Mouse (Mus musculus): ENCODE results near the gene Lrrc38.
A peak's percentile ranks its signal among the peaks of the same experiment; 100 is the strongest.

Gene Lrrc38

GRCm38 (mm10) chr4:143349484-143349906, at the start of gene Lrrc38:
Gene Lrrc38 (plus strand): TSS chr4:143349757.
- TF ChIP-seq NANOG (IDR thresholded peaks at IDR 0.05; ENCODE audit: borderline replicate concordance, low read length) (no peak), POU5F1 (IDR thresholded peaks at IDR 0.05; ENCODE audit: borderline replicate concordance, low read length) (no peak), CTCF (conservative IDR thresholded peaks at IDR 0.05; ENCODE audit: low read length) (no peak)
- H3K4me1 ChIP-seq (replicated peaks; ENCODE audit: low read depth, low read length): peaks cover 44% of the 10 kb centered on the region
- H3K36me3 ChIP-seq (ENCODE audit: insufficient read depth, low read length): no peaks in the 10 kb centered on the region
- peak within 1 kb of the TSS; percentile 81 for H3K4me3 ChIP-seq (replicated peaks; ENCODE audit: low read length)
- H3K27me3 ChIP-seq (ENCODE audit: insufficient read depth, low read length): peaks cover 56% of the 10 kb centered on the region
- H3K9me3 ChIP-seq (ENCODE audit: low read length): no peaks in the 10 kb centered on the region

GRCm38 (mm10) chr4:143300113-143300688, 49.4 kb upstream of the Lrrc38 start:
- H3K9me3 ChIP-seq (ENCODE audit: low read length): no peaks in the 10 kb centered on the region
- peaks cover 3% of the 10 kb centered on the region; the same call in 1 of the 2 replicates for H3K36me3 ChIP-seq (ENCODE audit: insufficient read depth, low read length)
- peak overlapping the region; percentile 75 for H3K4me3 ChIP-seq (replicated peaks; ENCODE audit: low read length)
- peaks cover 14% of the 10 kb centered on the region; the same call in 1 of the 2 replicates for H3K27me3 ChIP-seq (ENCODE audit: insufficient read depth, low read length)
- H3K4me1 ChIP-seq (replicated peaks; ENCODE audit: low read depth, low read length): peaks cover 88% of the 10 kb centered on the region
- no peak for TF ChIP-seq CTCF (conservative IDR thresholded peaks at IDR 0.05; ENCODE audit: low read length)
- no peak for TF ChIP-seq POU5F1 (IDR thresholded peaks at IDR 0.05; ENCODE audit: borderline replicate concordance, low read length)
- TF ChIP-seq NANOG (IDR thresholded peaks at IDR 0.05; ENCODE audit: borderline replicate concordance, low read length): no peak

GRCm38 (mm10) chr4:143301042-143301441, 48.5 kb upstream of the Lrrc38 start:
- no peak for TF ChIP-seq NANOG (IDR thresholded peaks at IDR 0.05; ENCODE audit: borderline replicate concordance, low read length)
- no peak for TF ChIP-seq CTCF (conservative IDR thresholded peaks at IDR 0.05; ENCODE audit: low read length)
- TF ChIP-seq POU5F1 (IDR thresholded peaks at IDR 0.05; ENCODE audit: borderline replicate concordance, low read length): no peak
- peaks cover 88% of the 10 kb centered on the region for H3K4me1 ChIP-seq (replicated peaks; ENCODE audit: low read depth, low read length)
- H3K4me3 ChIP-seq (replicated peaks; ENCODE audit: low read length): peak overlapping the region; percentile 75
- peaks cover 3% of the 10 kb centered on the region; the same call in 1 of the 2 replicates for H3K36me3 ChIP-seq (ENCODE audit: insufficient read depth, low read length)
- peaks cover 14% of the 10 kb centered on the region; the same call in 1 of the 2 replicates for H3K27me3 ChIP-seq (ENCODE audit: insufficient read depth, low read length)
- no peaks in the 10 kb centered on the region for H3K9me3 ChIP-seq (ENCODE audit: low read length)

GRCm38 (mm10) chr4:143301875-143302274, 47.7 kb upstream of the Lrrc38 start:
- Histone ChIP-seq H3K4me1 (replicated peaks; ENCODE audit: low read depth, low read length) (peaks cover 91% of the 10 kb centered on the region), H3K4me3 (replicated peaks; ENCODE audit: low read length) (peak overlapping the region; percentile 75), H3K36me3 (ENCODE audit: insufficient read depth, low read length) (peaks cover 3% of the 10 kb centered on the region; the same call in 1 of the 2 replicates), H3K9me3 (ENCODE audit: low read length) (no peaks in the 10 kb centered on the region), H3K27me3 (ENCODE audit: insufficient read depth, low read length) (peaks cover 14% of the 10 kb centered on the region; the same call in 1 of the 2 replicates)
- TF ChIP-seq POU5F1 (IDR thresholded peaks at IDR 0.05; ENCODE audit: borderline replicate concordance, low read length) (peak; percentile 19; the same call in 1 of the 2 replicates), NANOG (IDR thresholded peaks at IDR 0.05; ENCODE audit: borderline replicate concordance, low read length) (no peak)

- no peak for TF ChIP-seq POU5F1 (IDR thresholded peaks at IDR 0.05; ENCODE audit: borderline replicate concordance, low read length)
- peak; percentile 86 for TF ChIP-seq NANOG (IDR thresholded peaks at IDR 0.05; ENCODE audit: borderline replicate concordance, low read length)
- Histone ChIP-seq H3K9me3 (ENCODE audit: low read length) (no peaks in the 10 kb centered on the region), H3K4me3 (replicated peaks; ENCODE audit: low read length) (peak overlapping the region; percentile 75)
Measured at GRCm38 (mm10) chr4:143302279-143302890, 47.2 kb upstream of the Lrrc38 start.

GRCm38 (mm10) chr4:143305031-143305430, 44.5 kb upstream of the Lrrc38 start:
- Histone ChIP-seq H3K9me3 (ENCODE audit: low read length) (no peaks in the 10 kb centered on the region), H3K4me3 (replicated peaks; ENCODE audit: low read length) (no peak overlapping the region), H3K36me3 (ENCODE audit: insufficient read depth, low read length) (peaks cover 3% of the 10 kb centered on the region; the same call in 1 of the 2 replicates), H3K4me1 (replicated peaks; ENCODE audit: low read depth, low read length) (peaks cover 85% of the 10 kb centered on the region), H3K27me3 (ENCODE audit: insufficient read depth, low read length) (peaks cover 4% of the 10 kb centered on the region; the same call in 1 of the 2 replicates)
- no peak for TF ChIP-seq NANOG (IDR thresholded peaks at IDR 0.05; ENCODE audit: borderline replicate concordance, low read length)

More at GRCm38 (mm10) chr4:143302279-143302890, 47.2 kb upstream of the Lrrc38 start:
- peaks cover 3% of the 10 kb centered on the region; the same call in 1 of the 2 replicates for H3K36me3 ChIP-seq (ENCODE audit: insufficient read depth, low read length)
- peaks cover 14% of the 10 kb centered on the region; the same call in 1 of the 2 replicates for H3K27me3 ChIP-seq (ENCODE audit: insufficient read depth, low read length)
- H3K4me1 ChIP-seq (replicated peaks; ENCODE audit: low read depth, low read length): peaks cover 91% of the 10 kb centered on the region

- Histone ChIP-seq H3K27me3 (ENCODE audit: insufficient read depth, low read length) (no peaks in the 10 kb centered on the region), H3K4me1 (replicated peaks; ENCODE audit: low read depth, low read length) (peaks cover 74% of the 10 kb centered on the region), H3K36me3 (ENCODE audit: insufficient read depth, low read length) (peaks cover 3% of the 10 kb centered on the region; the same call in 1 of the 2 replicates), H3K9me3 (ENCODE audit: low read length) (no peaks in the 10 kb centered on the region), H3K4me3 (replicated peaks; ENCODE audit: low read length) (peak overlapping the region; percentile 14; the same call in 1 of the 2 replicates)
- TF ChIP-seq CTCF (conservative IDR thresholded peaks at IDR 0.05; ENCODE audit: low read length): no peak
- TF ChIP-seq POU5F1 (IDR thresholded peaks at IDR 0.05; ENCODE audit: borderline replicate concordance, low read length): peak; percentile 70; the same call in 1 of the 2 replicates
- TF ChIP-seq NANOG (IDR thresholded peaks at IDR 0.05; ENCODE audit: borderline replicate concordance, low read length): peak; percentile 65; the same call in 1 of the 2 replicates
Measured at GRCm38 (mm10) chr4:143305987-143306772, 43.4 kb upstream of the Lrrc38 start.

GRCm38 (mm10) chr4:143311341-143311740, 38.2 kb upstream of the Lrrc38 start:
- H3K27me3 ChIP-seq (ENCODE audit: insufficient read depth, low read length): no peaks in the 10 kb centered on the region
- no peak overlapping the region for H3K4me3 ChIP-seq (replicated peaks; ENCODE audit: low read length)
- no peaks in the 10 kb centered on the region for H3K9me3 ChIP-seq (ENCODE audit: low read length)
- H3K4me1 ChIP-seq (replicated peaks; ENCODE audit: low read depth, low read length): peaks cover 47% of the 10 kb centered on the region
- H3K36me3 ChIP-seq (ENCODE audit: insufficient read depth, low read length): no peaks in the 10 kb centered on the region
- TF ChIP-seq POU5F1 (IDR thresholded peaks at IDR 0.05; ENCODE audit: borderline replicate concordance, low read length) (no peak), CTCF (conservative IDR thresholded peaks at IDR 0.05; ENCODE audit: low read length) (peak; percentile 56)

Data from E14TG2a.4 (cell line).